Mouse (Mus musculus) heart, postnatal 0 days (tissue): ENCODE data around the gene Zfp990.

Experiments used
- CTCF ChIP-seq: IDR thresholded peaks from 2 replicates; pipeline ENCODE4 v1.5.1; 2016; ENCODE audit warnings: antibody characterized with exemption, control low read depth, low read depth
- EP300 ChIP-seq: IDR thresholded peaks from 2 replicates; pipeline ENCODE4 v1.6.1; 2016; ENCODE audit warnings: antibody characterized with exemption, low read depth

- TF ChIP-seq CTCF (no peak), EP300 (no peak)
Observed at GRCm38 (mm10) chr4:145478128-145478527, 32.4 kb upstream of the Zfp990 start.
